Mouse (Mus musculus): ENCODE results near the gene Terf2ip. TPM values are rescaled to one million over a fixed set of nuclear protein-coding genes. Genes with fewer than 3 reads are reported as not detected.
A peak's percentile ranks its signal among the peaks of the same experiment; 100 is the strongest.

Terf2ip gene
- total and polyA plus RNA-seq, 2 experiments from 2014 or later = 11.2 to 14.2 TPM

GRCm38 (mm10) chr8:112051537-112051936 lies 40.3 kb downstream of the Terf2ip start:
- Histone ChIP-seq H3K27me3 (ENCODE audit: control insufficient read depth, insufficient read depth, low read length) (0 out of 2 replicates have a peak, but pooled peaks cover 3% of the 10 kb centered on the region), H3K36me3 (replicated peaks; ENCODE audit: control insufficient read depth, insufficient read depth, low read length) (no peaks in the 10 kb centered on the region), H3K27ac (ENCODE audit: low read depth) (no peak overlapping the region), H3K4me3 (ENCODE audit: low read depth, low read length) (no peak overlapping the region), H3K9ac (replicated peaks; ENCODE audit: low read depth, low read length) (no peak overlapping the region), H3K9me3 (replicated peaks; ENCODE audit: control insufficient read depth, low read length) (no peaks in the 10 kb centered on the region), H3K4me2 (ENCODE audit: low read depth, low read length) (no peak overlapping the region), H3K4me1 (ENCODE audit: control insufficient read depth, insufficient read depth) (no peaks in the 10 kb centered on the region)
- ATAC-seq (ENCODE audit: insufficient read depth, low read depth) = no peak
- no peak for DNase-seq (ENCODE audit: low spot score)
- 64% methylated on average over 9 of the region's 9 CpGs for WGBS
- TF ChIP-seq EP300 (IDR thresholded peaks at IDR 0.05; ENCODE audit: low read depth) (no peak), CTCF (IDR thresholded peaks at IDR 0.05; ENCODE audit: low read depth) (no peak)

- H3K27ac ChIP-seq (ENCODE audit: low read depth) = no peak overlapping the region
- H3K9me3 ChIP-seq (replicated peaks; ENCODE audit: control insufficient read depth, low read length) = no peaks in the 10 kb centered on the region
- no peak overlapping the region for H3K4me2 ChIP-seq (ENCODE audit: low read depth, low read length)
- no peaks in the 10 kb centered on the region for H3K36me3 ChIP-seq (replicated peaks; ENCODE audit: control insufficient read depth, insufficient read depth, low read length)
- TF ChIP-seq EP300 (IDR thresholded peaks at IDR 0.05; ENCODE audit: low read depth) = no peak
- no peak overlapping the region for H3K4me3 ChIP-seq (ENCODE audit: low read depth, low read length)
- DNase-seq (ENCODE audit: low spot score) (no peak), ATAC-seq (ENCODE audit: insufficient read depth, low read depth) (no peak)
- H3K9ac ChIP-seq (replicated peaks; ENCODE audit: low read depth, low read length) = no peak overlapping the region
- H3K27me3 ChIP-seq (ENCODE audit: control insufficient read depth, insufficient read depth, low read length) = 0 out of 2 replicates have a peak, but pooled peaks cover 3% of the 10 kb centered on the region
- no peaks in the 10 kb centered on the region for H3K4me1 ChIP-seq (ENCODE audit: control insufficient read depth, insufficient read depth)
These were observed 43.3 kb downstream of the Terf2ip start for GRCm38 (mm10) chr8:112054456-112054855.

DNA sequence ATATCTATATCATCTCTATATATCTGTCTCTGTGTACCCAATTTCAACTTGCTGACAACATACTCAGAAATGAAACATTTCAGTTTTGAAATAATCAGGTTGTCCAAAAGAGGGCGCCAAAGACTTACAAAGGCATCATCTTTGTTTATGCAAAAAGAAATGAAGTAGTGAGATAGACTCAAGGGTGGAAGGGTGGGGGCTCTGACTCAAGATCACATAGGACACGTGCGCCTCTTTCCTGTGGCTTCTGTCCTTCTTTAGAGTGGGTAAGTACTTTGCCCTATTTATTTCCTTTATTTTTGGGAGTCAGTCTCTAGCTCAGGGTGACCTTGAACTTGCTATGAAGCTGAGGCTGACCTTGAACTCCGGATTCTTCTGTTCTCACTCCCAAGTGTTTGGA lies 50.2 kb downstream of the Terf2ip start:
- Histone ChIP-seq H3K27ac (ENCODE audit: low read depth) (no peak overlapping the region), H3K36me3 (replicated peaks; ENCODE audit: control insufficient read depth, insufficient read depth, low read length) (no peaks in the 10 kb centered on the region), H3K4me2 (ENCODE audit: low read depth, low read length) (no peak overlapping the region), H3K4me3 (ENCODE audit: low read depth, low read length) (no peak overlapping the region), H3K9ac (replicated peaks; ENCODE audit: low read depth, low read length) (no peak overlapping the region), H3K9me3 (replicated peaks; ENCODE audit: control insufficient read depth, low read length) (no peaks in the 10 kb centered on the region), H3K27me3 (ENCODE audit: control insufficient read depth, insufficient read depth, low read length) (no peaks in the 10 kb centered on the region), H3K4me1 (ENCODE audit: control insufficient read depth, insufficient read depth) (no peaks in the 10 kb centered on the region)
- DNase-seq (ENCODE audit: low spot score) (peak; percentile 69), ATAC-seq (ENCODE audit: insufficient read depth, low read depth) (peak; percentile 24; the same call in 1 of the 2 replicates)
- peak; percentile 70 for TF ChIP-seq CTCF (IDR thresholded peaks at IDR 0.05; ENCODE audit: low read depth)
- no peak for TF ChIP-seq EP300 (IDR thresholded peaks at IDR 0.05; ENCODE audit: low read depth)
- WGBS = 24% methylated on average over 4 of the region's 4 CpGs

Other genes starting within 250 kb of the Terf2ip start
- 16.1 and 20.4 TPM in 2 replicates for gene Cfdp1, start 157.1 kb upstream of the Terf2ip start, total RNA-seq (2014; rRNA removed; ENCODE audit: low replicate concordance)
- 85.4 and 86.2 TPM in 2 replicates for gene Cfdp1, start 157.1 kb upstream of the Terf2ip start, polyA plus RNA-seq (2015; fragmentation: Nextera tagmentation; extraction: Ambion mirVana)
- gene Tmem170, start 134.6 kb upstream of the Terf2ip start, total RNA-seq (2014; rRNA removed; ENCODE audit: low replicate concordance) = 3.3 and 3.9 TPM in 2 replicates
- 2.5 and 3.5 TPM in 2 replicates for gene Tmem170, start 134.6 kb upstream of the Terf2ip start, polyA plus RNA-seq (2015; fragmentation: Nextera tagmentation; extraction: Ambion mirVana)
- not detected in 2 replicates for gene Chst5, start 101.0 kb upstream of the Terf2ip start, total RNA-seq (2014; rRNA removed; ENCODE audit: low replicate concordance)
- not detected in 2 replicates for gene Chst5, start 101.0 kb upstream of the Terf2ip start, polyA plus RNA-seq (2015; fragmentation: Nextera tagmentation; extraction: Ambion mirVana)
- gene Tmem231, start 77.5 kb upstream of the Terf2ip start, total RNA-seq (2014; rRNA removed; ENCODE audit: low replicate concordance) = 1.2 and 3.3 TPM in 2 replicates
- 1.6 TPM in 2 replicates for gene Tmem231, start 77.5 kb upstream of the Terf2ip start, polyA plus RNA-seq (2015; fragmentation: Nextera tagmentation; extraction: Ambion mirVana)
- gene Gabarapl2, start 70.7 kb upstream of the Terf2ip start, total RNA-seq (2014; rRNA removed; ENCODE audit: low replicate concordance) = 71.2 and 76.3 TPM in 2 replicates
- 212 and 220 TPM in 2 replicates for gene Gabarapl2, start 70.7 kb upstream of the Terf2ip start, polyA plus RNA-seq (2015; fragmentation: Nextera tagmentation; extraction: Ambion mirVana)
- 0.46 and 2.4 TPM in 2 replicates for gene Adat1, start 19.1 kb upstream of the Terf2ip start, total RNA-seq (2014; rRNA removed; ENCODE audit: low replicate concordance)
- gene Adat1, start 19.1 kb upstream of the Terf2ip start, polyA plus RNA-seq (2015; fragmentation: Nextera tagmentation; extraction: Ambion mirVana) = 2.0 and 2.2 TPM in 2 replicates
- gene Kars, start 75 bp upstream of the Terf2ip start, total RNA-seq (2014; rRNA removed; ENCODE audit: low replicate concordance) = 73.7 and 73.8 TPM in 2 replicates
- 104 and 108 TPM in 2 replicates for gene Kars, start 75 bp upstream of the Terf2ip start, polyA plus RNA-seq (2015; fragmentation: Nextera tagmentation; extraction: Ambion mirVana)
- gene Gm6793, start 3.6 kb downstream of the Terf2ip start, total RNA-seq (2014; rRNA removed; ENCODE audit: low replicate concordance) = not detected in 2 replicates
- gene Gm6793, start 3.6 kb downstream of the Terf2ip start, polyA plus RNA-seq (2015; fragmentation: Nextera tagmentation; extraction: Ambion mirVana) = 0.14 and 0.45 TPM in 2 replicates